Mouse (Mus musculus): Measurements from ENCODE around the gene Cyld. TPM values are rescaled to one million over a fixed set of nuclear protein-coding genes. Genes with fewer than 3 reads are reported as not detected.
"Not testable (repeated sequence)": the region's sequence is repeated elsewhere in the genome, so short reads cannot be mapped to it uniquely, and the experiment has no call there.

Gene Cyld
- 10 to 100 TPM; 18.8 to 20.3 TPM for total RNA-seq (2021)

DNA sequence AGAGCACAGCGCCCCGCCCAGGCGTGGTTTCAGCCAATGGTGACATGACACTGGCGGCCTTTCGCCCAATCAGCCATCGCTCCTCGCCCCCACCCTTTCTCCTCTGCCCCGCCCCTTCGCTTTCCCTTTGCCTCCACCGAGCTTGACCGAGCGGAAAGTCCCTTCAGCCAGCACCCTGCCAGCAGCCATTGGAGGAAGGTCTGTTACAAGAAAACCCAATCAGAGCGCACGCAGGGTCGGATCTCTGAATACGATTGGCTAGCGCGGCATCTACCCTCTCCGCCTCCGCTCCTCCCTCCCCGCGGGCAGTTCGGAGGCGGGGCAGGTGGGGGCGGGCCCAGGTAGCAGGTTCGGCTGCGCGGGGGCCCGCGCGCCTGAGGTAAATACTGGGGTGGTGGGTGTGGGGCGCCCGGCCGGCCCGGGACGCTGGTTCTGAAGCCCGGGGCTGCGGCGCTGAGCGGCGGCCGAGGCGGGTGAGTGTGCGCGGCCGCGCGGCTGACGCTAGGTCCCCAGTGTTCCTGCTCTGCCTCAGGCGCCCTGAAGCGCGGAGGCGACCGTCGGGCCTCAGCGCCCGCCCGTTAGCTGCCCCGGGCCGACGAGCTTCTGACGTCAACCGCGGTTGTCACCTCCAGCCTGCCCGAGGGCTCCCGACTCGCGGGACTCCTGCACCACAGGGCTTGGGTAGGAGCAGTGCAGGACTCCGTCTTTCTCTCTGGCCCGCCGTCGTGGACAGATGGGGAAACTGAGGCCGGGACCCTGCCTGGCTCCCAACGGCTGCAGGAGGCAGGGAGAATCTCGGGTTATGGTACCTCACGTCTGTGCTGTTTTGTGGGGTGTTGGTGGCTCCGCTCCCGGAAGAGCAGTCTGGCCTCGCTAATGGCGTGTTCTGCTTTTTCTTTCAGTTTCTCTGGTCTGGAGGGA is at the start of gene Cyld:
Cyld (plus strand) TSS at position 308 of the 921 bp plus-strand sequence.
- peak; percentile 99 for DNase-seq

DNA sequence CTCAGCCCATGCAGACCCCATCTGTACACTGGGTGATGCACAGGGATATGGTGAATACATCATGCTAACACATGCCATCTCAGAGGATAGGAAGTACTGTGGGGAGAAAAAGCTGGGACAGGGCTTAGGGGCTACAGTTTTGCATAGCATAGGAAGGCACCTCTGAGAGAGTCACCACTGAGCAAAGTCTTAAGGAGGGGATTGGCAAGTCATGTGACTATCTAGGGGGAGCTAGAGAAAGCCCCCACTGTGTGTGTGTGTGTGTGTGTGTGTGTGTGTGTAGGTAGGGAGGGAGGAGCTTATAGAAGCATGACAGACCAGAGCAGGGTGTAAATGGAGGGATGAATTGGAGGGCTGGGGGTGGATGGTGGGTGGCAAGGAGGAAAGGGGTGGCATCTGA is 48.5 kb upstream of the Cyld start:
- no peak for DNase-seq

DNA sequence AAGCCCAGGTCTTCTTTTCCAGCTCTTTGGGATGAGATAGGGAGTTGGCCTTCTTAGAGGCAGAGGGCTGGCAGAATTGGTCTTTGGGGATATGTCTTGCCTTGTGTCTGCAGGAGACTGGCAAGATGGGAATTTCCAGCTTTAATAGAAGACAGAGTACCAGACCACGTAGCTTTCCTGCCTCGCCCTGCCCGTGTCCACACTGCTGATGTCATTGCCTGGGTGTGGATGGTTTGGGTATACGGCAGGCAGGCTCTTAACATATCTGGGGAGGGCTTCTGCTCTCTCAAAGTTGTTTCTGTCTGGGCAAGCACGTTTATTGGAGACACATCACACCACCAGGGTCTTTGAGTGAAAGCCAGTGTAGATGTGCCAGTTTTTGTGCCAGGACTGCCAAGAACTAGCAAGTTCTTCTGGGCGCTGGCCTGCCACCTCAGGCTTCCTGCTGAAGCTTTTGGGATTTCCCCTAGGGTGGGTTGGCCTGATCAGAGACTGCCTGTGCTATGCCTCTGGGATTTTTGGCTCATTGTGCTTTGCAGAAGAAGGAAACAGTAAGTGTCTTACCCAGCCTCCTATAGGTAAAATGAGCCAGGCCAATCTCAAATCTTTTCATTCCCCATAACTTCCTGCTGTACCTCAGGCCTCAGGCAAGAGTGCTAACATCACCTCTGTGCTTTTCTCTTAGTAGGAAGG is 46.7 kb upstream of the Cyld start:
- no peak for DNase-seq

DNA sequence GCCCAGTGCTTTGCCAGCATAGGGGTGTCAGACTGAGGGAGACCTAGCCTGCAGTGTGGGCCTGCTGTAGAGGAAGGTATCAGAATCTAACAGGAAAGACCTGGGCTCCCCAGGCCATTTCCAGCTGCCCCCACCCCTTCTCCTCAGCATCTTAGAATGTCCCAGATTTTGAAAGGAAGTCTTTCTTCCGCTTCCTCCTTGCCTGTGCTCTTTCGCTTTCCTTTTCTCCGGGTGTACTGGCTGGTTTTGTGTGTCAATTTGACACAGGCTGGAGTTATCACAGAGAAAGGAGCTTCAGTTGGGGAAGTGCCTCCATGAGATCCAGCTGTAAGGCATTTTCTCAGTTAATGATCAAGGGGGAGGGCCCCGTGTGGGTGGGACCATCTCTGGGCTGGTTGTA is 45.7 kb upstream of the Cyld start:
- DNase-seq = not testable (repeated sequence)

DNA sequence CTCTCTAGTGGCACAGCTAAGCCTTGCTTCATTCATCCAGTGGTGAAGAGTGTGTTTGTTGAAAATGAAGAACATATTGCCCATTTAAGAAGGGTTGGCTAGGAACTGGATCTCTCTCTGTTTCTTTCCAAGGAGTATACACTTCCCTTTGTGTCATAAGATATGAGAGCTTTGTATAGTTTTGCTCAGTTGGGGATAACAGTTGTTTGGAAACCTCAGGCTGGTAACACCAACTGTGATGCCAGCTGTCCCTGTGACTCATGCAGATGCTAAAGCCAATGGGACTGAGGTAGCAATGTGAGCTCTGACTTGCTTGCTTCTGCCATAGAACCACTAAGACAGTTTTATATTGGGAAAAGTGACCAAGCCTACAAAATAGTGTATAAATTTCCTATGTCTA is 41.5 kb upstream of the Cyld start:
- no peak for DNase-seq

DNA sequence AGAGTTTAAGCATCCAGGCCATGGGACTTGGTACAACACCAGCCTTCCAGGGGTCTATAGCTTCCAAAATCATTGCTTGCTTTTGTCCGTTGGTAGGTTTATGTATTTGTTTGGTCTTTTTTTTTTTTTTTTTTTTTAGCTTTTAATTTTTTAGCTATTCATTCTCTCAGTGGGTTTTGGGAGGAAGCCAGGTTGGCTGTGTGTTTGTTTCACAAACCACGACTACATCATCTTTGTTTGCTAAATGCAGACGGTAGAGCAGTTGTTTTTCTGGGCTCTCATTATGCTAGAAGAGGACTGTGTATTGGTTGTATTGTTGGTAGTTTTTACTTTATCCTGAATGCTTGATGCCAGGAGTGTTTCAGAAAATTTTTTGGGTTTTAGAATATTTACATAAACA is 37.0 kb upstream of the Cyld start:
- no peak for DNase-seq

DNA sequence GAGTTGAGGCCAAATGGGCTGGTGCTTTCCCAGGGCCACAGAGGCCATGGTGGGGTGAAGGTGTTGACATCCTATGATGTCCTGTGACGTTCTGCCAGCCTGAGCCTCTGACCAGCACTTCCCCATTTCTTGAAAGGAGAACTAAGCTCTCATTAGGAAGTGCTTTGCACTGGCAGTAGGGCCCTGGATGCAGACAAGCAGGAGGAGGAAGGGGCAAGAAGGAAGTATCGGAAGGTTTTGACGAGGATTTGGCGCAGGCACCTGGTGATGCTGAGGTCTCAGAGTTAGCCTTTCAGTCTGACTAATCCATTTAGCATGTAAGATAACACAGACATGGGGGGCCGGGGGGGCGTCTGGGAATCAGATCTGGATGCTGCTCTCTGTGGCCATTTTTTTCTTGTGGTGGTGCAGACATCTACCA is 34.4 kb upstream of the Cyld start:
- no peak for DNase-seq

DNA sequence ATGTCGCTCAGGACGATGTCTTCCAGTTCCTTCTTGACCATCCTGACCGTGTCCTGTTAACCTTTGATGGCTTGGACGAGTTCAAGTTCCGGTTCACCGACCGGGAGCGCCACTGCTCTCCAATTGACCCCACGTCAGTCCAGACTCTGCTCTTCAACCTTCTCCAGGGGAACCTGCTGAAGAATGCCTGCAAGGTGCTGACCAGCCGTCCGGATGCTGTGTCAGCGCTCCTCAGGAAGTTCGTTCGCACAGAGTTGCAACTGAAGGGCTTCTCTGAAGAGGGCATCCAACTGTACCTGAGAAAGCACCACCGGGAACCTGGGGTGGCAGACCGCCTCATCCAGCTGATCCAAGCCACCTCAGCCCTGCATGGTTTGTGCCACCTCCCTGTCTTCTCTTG is 32.7 kb upstream of the Cyld start:
- DNase-seq = no peak

DNA sequence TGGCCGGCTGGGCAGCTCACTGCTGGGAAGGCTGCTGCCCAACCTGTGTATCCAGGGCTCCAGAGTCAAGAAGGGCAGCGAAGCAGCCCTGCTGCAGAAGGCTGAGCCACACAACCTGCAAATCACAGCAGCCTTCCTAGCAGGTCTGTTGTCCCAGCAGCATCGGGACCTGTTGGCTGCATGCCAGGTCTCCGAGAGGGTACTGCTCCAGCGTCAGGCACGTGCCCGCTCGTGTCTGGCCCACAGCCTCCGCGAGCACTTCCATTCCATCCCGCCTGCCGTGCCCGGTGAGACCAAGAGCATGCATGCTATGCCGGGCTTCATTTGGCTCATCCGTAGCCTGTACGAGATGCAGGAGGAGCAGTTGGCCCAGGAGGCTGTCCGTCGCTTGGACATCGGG is 31.9 kb upstream of the Cyld start:
- peak; percentile 46 for DNase-seq

DNA sequence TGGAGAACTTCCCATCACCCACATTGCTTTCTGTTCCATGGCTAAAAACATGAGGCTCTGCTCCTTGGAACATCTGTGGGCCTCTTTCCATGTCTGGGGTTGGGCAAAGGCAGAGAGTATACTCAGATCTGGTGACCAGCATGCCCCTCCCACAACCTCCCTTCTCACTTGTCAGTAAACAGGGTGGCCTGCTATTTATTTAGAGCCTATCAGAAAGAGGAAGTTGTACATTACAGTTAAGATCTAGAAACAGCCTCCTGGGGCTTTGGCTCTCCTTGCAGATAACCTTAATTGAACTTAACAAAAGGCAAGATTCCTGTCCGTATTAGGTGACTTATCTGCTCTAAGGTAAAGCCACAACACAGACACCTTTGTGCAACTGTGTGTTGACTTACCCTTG is 30.4 kb upstream of the Cyld start:
- no peak for DNase-seq

DNA sequence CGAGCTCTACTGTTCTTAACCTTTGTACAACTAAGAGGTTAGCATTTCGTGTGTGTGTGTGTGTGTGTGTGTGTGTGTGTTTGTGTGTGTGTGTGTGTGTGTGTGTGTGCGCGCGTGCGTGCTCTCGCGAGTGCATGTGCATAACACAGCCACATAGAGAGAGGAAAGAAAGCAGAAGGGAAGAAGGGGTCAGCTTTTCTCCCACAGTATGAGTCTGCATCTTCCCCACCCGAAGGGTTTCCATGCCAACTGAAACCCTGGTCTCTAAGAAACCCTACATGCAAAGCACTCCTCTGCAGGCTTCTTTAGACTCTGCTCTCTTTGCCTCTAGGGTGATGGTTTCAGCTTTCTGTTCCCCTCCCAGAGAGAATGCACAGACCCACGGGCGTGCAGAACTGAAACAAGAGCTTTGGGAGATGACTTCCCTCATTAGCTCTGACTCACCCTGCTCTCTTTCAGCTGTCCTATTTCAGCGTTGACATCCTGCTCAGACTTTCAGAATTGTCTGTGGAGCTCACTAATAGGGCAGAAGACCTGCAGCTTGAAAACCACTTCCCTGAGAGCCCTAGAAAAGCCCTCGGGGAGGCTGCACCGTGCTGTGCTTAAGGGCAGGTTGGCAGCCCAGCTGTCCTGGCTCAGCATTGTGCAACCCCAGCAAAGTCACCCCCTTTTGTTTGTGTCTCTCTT is 28.3 kb upstream of the Cyld start:
- no peak for DNase-seq

DNA sequence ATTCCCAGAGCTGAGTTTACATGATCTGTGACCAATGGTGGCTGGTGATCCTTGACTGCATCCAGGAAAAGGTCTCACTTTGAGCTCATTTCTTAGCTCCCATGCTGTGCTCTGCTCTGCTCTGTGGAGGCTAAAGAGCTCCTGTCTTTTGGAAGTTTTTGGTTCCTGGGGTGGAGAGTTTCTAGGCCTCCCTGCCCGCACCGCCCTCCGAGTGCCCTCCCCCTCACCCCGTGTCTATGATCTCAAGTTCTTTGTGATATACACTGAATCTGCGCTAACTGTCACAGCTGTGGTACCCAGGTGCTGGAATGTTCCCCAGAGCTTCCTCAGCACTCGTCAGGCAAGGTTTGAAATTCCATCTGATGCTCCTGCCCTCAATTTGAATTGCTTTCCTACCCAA is 26.0 kb upstream of the Cyld start:
- no peak for DNase-seq

DNA sequence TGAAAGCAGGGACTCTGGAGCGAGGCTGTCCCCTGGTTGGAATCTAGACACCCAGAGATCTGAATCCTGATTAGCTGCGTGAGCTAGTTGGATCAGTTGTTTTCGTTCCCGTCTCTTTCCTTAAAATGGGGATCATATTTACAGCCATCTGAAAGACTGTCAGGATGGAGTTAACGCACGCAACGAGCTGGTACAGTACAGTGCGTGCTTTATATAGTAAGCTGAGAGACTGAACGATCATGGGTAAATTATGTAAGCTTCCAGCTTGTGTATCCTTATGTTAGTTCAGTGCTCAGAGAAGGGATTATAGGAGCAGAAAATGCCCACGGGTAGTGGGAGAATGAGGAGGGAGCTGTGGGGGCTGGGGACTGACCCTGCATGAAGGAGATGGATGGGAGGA is 25.3 kb upstream of the Cyld start:
- DNase-seq = no peak

DNA sequence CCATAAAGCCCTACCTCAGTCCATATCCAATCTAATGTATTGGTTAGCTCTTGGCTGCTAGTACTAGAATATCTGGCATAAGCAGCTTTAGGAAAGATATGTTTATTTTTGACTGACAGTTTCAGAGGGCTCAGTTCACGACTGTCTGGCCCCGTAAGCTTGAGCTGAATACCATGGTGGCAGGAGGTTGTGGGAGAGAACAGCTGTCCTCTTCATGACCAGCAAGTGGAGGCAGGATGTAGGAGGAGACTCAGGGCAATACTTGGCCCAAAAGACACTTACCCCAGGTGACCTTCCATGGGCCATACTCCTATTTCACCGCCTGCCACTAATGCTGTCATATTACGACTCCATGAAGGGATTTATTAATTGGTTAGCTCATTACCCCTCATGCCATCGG is 23.0 kb upstream of the Cyld start:
- DNase-seq = no peak

DNA sequence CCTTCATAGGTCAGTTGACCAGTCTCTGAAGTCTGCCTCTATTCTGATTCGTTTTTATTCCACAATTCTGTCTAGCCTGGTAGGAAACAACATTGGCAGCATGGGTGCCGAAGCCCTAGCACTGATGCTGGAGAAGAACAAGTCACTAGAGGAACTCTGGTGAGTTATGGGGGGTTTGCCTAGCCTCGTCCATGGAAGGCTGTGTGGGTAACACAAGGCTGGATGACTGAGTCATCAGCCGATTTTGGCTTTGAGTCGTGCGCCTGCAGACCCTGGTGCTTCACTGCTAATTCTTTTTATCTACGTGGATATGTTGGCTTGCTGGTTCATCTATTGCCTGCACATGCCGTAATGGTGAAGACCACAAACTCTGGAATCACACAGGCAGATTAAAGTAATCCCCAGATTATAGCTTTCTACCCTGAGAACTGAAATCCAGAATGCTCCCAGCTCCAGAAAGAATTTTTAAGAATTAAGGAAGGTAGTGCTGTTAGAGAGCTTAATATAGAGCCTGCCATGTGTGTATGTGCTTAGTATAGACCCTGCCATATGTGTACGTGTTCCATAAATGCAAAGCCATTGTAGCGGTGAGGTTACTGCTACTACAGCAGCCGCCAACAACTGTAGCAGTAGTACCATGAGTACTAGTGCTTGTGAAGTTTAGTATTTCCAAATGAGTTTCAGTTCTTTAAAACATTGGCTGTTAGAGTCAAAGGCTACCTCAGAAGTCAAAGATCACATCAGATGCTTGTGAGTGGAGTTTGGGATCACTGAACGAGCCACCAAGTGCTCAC is 21.3 kb upstream of the Cyld start:
- DNase-seq = no peak

DNA sequence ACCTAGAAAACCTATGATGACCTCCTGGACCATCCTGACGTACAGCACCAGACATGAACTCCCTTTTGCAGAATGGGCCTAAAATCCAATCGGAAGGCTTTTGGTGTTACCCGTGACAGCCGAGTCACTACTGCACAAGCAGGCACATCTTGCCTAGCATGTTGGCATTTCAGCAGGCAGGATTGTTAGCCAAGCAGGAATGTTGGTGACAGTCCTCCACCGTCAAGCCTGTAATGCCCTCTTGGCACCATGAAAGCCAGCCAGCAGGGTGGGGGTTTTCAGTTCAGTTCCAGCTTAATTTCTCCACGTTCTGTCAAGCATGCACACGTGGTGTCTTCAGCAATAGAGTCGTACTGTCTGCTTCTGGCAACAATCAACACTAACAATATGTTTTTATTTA is 19.8 kb upstream of the Cyld start:
- DNase-seq = no peak

DNA sequence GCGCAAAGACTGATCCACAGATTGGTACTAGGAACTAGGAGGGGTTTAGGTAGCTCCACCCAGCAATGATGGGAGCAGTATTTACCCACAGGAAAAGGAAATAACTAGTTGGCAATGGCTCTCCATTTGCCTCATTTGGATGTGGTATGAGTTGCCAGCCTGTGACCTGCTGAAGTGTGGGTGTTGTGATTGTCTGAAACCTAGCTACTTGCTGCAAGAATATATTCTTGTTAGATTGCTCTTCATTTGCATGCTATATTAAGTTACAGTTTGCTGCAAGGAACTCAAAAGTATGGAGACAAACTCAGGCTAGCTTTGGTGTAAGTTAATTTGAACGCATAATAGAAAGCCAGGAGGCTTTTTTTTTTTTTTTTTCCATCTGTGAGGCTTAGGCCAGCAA is 16.3 kb upstream of the Cyld start:
- no peak for DNase-seq

DNA sequence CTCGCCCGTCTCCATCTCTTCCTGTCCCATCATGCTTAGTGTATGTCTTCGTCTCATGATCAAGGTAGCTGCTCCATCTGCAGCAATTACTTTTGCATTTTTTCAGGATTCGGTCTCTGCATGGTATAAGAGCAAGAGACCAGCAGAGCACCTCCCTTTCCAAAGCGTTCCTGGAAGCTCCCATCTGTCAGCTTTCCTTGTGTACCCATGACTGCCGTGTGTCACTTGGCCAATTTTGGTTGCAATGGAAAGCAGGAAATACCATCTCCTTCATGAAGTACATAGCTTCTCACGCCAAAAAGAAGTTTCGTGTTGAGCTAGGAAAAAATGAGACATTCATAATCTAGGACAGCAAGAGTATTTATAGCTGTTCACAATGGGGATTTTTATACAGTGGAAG is 15.8 kb upstream of the Cyld start:
- DNase-seq = no peak

DNA sequence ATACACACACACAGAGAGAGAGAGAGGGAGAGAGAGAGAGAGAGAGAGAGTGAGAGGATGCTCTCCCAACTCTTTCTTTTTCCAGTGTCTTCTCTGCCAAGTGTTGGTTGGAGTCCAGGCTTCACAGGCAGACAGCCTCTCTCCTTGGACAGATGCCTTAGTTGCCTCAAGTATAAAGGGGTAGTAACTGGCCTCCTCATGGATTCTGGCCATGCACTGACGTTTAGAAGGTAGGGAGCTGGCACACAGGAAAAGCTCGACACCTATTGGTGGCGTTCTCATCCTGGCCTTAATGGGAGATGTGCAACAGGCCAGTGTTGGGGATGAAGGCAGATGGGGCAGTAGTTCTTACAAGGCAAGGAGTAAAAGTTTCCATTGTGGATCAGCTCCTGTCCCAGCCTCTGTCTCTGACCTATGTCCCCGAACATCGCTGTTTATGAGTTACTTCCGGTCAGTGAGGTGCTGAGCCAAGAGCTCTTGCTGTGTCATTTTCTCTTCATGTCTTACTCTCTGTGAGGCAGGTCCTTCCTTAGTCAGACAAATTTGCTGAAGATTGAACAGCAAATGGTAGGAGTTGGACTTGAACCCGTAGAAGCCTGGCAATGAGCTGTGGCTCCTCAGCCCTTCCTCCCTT is 13.1 kb upstream of the Cyld start:
- no peak for DNase-seq

DNA sequence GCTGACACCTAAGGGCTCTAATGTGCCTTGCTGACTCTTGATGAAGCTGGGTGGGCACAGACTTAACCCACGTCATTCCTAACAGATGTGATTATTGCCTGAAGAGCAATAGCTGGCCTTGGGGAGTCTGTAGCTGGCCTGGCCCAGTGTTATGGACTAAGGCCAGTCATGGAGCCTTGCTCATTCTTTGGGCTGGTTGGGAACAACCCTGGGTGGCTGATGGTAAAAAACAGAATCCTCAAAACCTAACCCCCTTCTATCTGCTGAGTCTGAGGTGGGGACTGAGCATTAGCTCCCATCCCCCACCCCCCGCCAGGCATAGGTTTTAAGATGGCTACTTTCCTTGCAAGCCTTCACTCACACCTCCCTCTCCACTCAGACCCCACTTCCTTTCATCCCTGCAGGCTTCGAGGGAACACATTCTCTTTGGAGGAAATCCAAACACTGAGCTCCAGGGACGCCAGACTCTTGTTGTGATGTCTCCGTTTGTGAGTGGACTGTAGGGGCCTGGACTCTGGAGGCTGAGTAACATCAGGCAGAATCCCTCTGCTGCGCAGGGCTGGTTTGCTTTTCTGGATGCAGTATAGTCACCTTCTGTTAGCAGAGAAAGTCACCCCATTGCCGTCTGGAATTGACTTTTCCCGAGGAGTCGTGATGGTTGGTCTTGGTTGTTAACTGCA is 10.5 kb upstream of the Cyld start:
- DNase-seq = no peak

DNA sequence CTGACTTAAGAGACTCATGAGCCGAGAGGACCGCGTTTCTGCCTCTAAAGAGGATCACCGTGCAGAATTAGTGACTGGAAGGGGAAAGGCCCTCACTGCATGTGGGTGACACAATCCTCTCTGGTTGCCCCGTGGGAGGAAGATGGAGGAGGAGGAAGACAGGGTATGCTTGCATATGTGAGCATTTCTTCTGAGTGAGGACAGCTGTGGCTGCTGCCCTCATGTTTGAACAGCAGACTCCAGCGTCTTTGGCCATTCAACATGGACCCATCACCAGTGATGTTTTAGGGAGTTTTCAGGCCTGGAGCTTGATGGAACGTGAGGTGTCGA is 10.0 kb upstream of the Cyld start:
- DNase-seq = no peak

DNA sequence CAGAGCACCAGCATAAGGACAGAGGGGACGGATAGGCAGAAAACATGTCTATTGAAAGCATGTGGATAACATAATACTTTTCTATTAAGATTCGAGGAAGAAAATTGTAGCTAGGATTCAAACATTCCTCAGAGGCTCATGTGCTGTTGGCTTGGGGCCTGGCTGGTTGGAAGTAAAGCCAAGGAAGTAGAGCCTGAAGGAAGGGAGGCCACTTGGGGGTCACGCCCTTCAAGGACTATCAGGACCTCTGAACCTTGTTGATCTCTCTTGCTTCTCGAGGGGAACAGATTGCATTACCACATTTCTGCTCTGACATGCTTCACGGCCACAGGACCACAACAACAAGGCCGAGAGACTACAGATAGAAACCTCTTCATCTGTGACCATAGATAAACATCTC is 7.7 kb upstream of the Cyld start:
- no peak for DNase-seq

Data from heart, postnatal 4 days (tissue).